Mouse (Mus musculus) bone marrow, adult 2 months (tissue): ENCODE results near the gene Rfx1. TPM values are rescaled to one million over a fixed set of nuclear protein-coding genes. Genes with fewer than 3 reads are reported as not detected.

Experiments
- H3K27ac ChIP-seq: fragments of 200-500 bp; 2 replicates; pipeline ENCODE4 v1.5.1; 2012; ENCODE audit warnings: low read depth, mild to moderate bottlenecking, control low read depth, inconsistent platforms, low read length; ENCODE audit not compliant: control insufficient read depth, poor library complexity, insufficient read depth
- H3K4me1 ChIP-seq: fragments of 200-500 bp; 2 replicates; pipeline ENCODE4 v1.6.1; 2011; ENCODE audit warnings: low read length; ENCODE audit not compliant: control insufficient read depth, insufficient read depth
- H3K4me3 ChIP-seq: fragments of 200-500 bp; replicated peaks from 2 replicates; pipeline ENCODE3; 2011; ENCODE audit warnings: mild to moderate bottlenecking, low read depth, low read length, control low read depth; ENCODE audit not compliant: control insufficient read depth
- CTCF ChIP-seq: fragments of 200-500 bp; IDR thresholded peaks from 2 replicates; pipeline ENCODE4 v1.5.1; 2011; ENCODE audit warnings: low read length, control low read depth; ENCODE audit not compliant: control insufficient read depth, insufficient read depth
- POLR2A ChIP-seq: fragments of 200-500 bp; IDR thresholded peaks from 2 replicates; pipeline ENCODE4 v1.6.1; 2011; ENCODE audit warnings: low read depth, mild to moderate bottlenecking, control low read depth, low read length, borderline replicate concordance; ENCODE audit not compliant: control insufficient read depth
- WGBS: fragments of 180-500 bp; shearing (Covaris S2); methylation state at CpG from one replicate; pipeline ENCODE4 v1.1.7; 2018; 5-methylcytosine and 5-hydroxymethylcytosine counted together
- polyA plus RNA-seq: library from polyadenylated mRNA; stranded (reverse); fragments of >200 nt; gene quantifications from 2 replicates; pipeline ENCODE4 v1.2.4, GENCODE M21; 2011; ENCODE audit warnings: low replicate concordance; ENCODE audit not compliant: missing spikeins, insufficient read depth, insufficient read length

Rfx1 gene
- polyA plus RNA-seq, 1 experiment = 20.7 TPM

GRCm38 (mm10) chr8:84067047-84067573, 476 bp downstream of the Rfx1 start:
- WGBS = under 1% methylated on average over 57 of the region's 58 CpGs
- Histone ChIP-seq H3K27ac (peak overlapping the region; percentile 96), H3K4me3 (peak overlapping the region; percentile 63), H3K4me1 (peaks cover 7% of the 10 kb centered on the region; the same call in 1 of the 2 replicates)
- TF ChIP-seq CTCF (no peak), POLR2A (peak; percentile 43; the same call in 1 of the 2 replicates)

- TF ChIP-seq POLR2A (no peak), CTCF (no peak)
- H3K27ac ChIP-seq = no peak overlapping the region
- WGBS = 81% methylated on average over 7 of the region's 7 CpGs
- peaks cover 7% of the 10 kb centered on the region; the same call in 1 of the 2 replicates for H3K4me1 ChIP-seq
- H3K4me3 ChIP-seq = no peak overlapping the region
These were observed 1.3 kb downstream of the Rfx1 start for GRCm38 (mm10) chr8:84067911-84068310.

- peaks cover 7% of the 10 kb centered on the region; the same call in 1 of the 2 replicates for H3K4me1 ChIP-seq
- no peak overlapping the region for H3K4me3 ChIP-seq
- no peak overlapping the region for H3K27ac ChIP-seq
- WGBS = 62% methylated on average over 12 of the region's 12 CpGs
- TF ChIP-seq CTCF (no peak), POLR2A (no peak)
These were observed 1.8 kb downstream of the Rfx1 start for GRCm38 (mm10) chr8:84068316-84069035.

- Histone ChIP-seq H3K4me3 (no peak overlapping the region), H3K4me1 (peaks cover 4% of the 10 kb centered on the region; the same call in 1 of the 2 replicates), H3K27ac (no peak overlapping the region)
- TF ChIP-seq CTCF = no peak
- 77% methylated on average over 1 of the region's 1 CpGs for WGBS
These were observed 2.5 kb downstream of the Rfx1 start for GRCm38 (mm10) chr8:84069169-84069568.

- TF ChIP-seq CTCF (no peak), POLR2A (no peak)
- Histone ChIP-seq H3K27ac (no peak overlapping the region), H3K4me3 (no peak overlapping the region), H3K4me1 (peaks cover 2% of the 10 kb centered on the region; the same call in 1 of the 2 replicates)
- WGBS = 80% methylated on average over 2 of the region's 2 CpGs
These were observed 3.1 kb downstream of the Rfx1 start for GRCm38 (mm10) chr8:84069750-84070149.

GRCm38 (mm10) chr8:84070241-84070640, 3.6 kb downstream of the Rfx1 start:
- Histone ChIP-seq H3K4me1 (peaks cover 2% of the 10 kb centered on the region; the same call in 1 of the 2 replicates), H3K4me3 (no peak overlapping the region), H3K27ac (no peak overlapping the region)
- WGBS = 72% methylated on average over 5 of the region's 5 CpGs
- no peak for TF ChIP-seq POLR2A
- no peak for TF ChIP-seq CTCF

GRCm38 (mm10) chr8:84070667-84071066, 4.0 kb downstream of the Rfx1 start:
- Histone ChIP-seq H3K4me1 (peaks cover 2% of the 10 kb centered on the region; the same call in 1 of the 2 replicates), H3K4me3 (no peak overlapping the region), H3K27ac (no peak overlapping the region)
- no peak for TF ChIP-seq POLR2A
- TF ChIP-seq CTCF = no peak
- 84% methylated on average over 2 of the region's 2 CpGs for WGBS

GRCm38 (mm10) chr8:84071921-84072320, 5.3 kb downstream of the Rfx1 start:
- no peak overlapping the region for H3K4me3 ChIP-seq
- peaks cover 2% of the 10 kb centered on the region; the same call in 1 of the 2 replicates for H3K4me1 ChIP-seq
- H3K27ac ChIP-seq = no peak overlapping the region
- TF ChIP-seq CTCF = no peak
- TF ChIP-seq POLR2A = no peak
- WGBS = 46% methylated on average over 3 of the region's 3 CpGs
